Mouse (Mus musculus) limb, embryonic 12.5 days (tissue): ENCODE data around the gene Ddx39b. TPM values are rescaled to one million over a fixed set of nuclear protein-coding genes. Genes with fewer than 3 reads are reported as not detected.
"Not testable (repeated sequence)": the region's sequence is repeated elsewhere in the genome, so short reads cannot be mapped to it uniquely, and the experiment has no call there.

Source experiments
- ATAC-seq: fragments of 200-750 bp; cut with Nextera tagmentation; 2 replicates; pipeline ENCODE4 v1.8.0; 2017; ENCODE audit warnings: low read depth, moderate TSS enrichment; ENCODE audit not compliant: insufficient number of reproducible peaks, insufficient read depth, low FRiP score, low TSS enrichment
- H3K27ac ChIP-seq: fragments of 300-500 bp; sonication (generic); 2 replicates; pipeline ENCODE4 v1.5.1; 2016; ENCODE audit warnings: mild to moderate bottlenecking, moderate library complexity
- H3K27me3 ChIP-seq: fragments of 300-500 bp; sonication (generic); 2 replicates; pipeline ENCODE4 v1.6.1; 2016; ENCODE audit warnings: mild to moderate bottlenecking, moderate library complexity
- H3K36me3 ChIP-seq: fragments of 300-500 bp; sonication (generic); 2 replicates; pipeline ENCODE4 v1.6.1; 2016; ENCODE audit warnings: mild to moderate bottlenecking, moderate library complexity
- H3K4me1 ChIP-seq: fragments of 300-500 bp; sonication (generic); replicated peaks from 2 replicates; pipeline ENCODE4 v1.6.1; 2016
- H3K4me2 ChIP-seq: fragments of 300-500 bp; sonication (generic); 2 replicates; pipeline ENCODE4 v1.6.1; 2016; ENCODE audit warnings: mild to moderate bottlenecking, moderate library complexity
- H3K4me3 ChIP-seq: fragments of 300-500 bp; sonication (generic); replicated peaks from 2 replicates; pipeline ENCODE4 v1.5.1; 2016; ENCODE audit warnings: mild to moderate bottlenecking
- H3K9ac ChIP-seq: fragments of 300-500 bp; sonication (generic); replicated peaks from 2 replicates; pipeline ENCODE4 v1.6.1; 2016; ENCODE audit warnings: mild to moderate bottlenecking, moderate library complexity
- H3K9me3 ChIP-seq: fragments of 300-500 bp; sonication (generic); 2 replicates; pipeline ENCODE4 v1.6.1; 2016; ENCODE audit warnings: mild to moderate bottlenecking, moderate library complexity
- WGBS: fragments of 180-500 bp; shearing (Covaris S2); methylation state at CpG from one replicate; pipeline ENCODE4 v1.1.7; 2016; 5-methylcytosine and 5-hydroxymethylcytosine counted together
- polyA plus RNA-seq: library from polyadenylated mRNA; unstranded; fragments of >200 nt; fragmentation: Nextera tagmentation; extraction: Ambion mirVana; gene quantifications from 2 replicates; pipeline ENCODE4 v1.2.1, GENCODE M21; 2016

The Ddx39b gene
- polyA plus RNA-seq, 1 experiment from 2014 or later = 638 TPM

- H3K9ac ChIP-seq = no peak within 1 kb of the TSS
- peaks cover 48% of the 10 kb centered on the region for H3K36me3 ChIP-seq
- H3K4me1 ChIP-seq = no peaks in the 10 kb centered on the region
- H3K4me3 ChIP-seq = no peak within 1 kb of the TSS
- no peak within 1 kb of the TSS for H3K4me2 ChIP-seq
- no peaks in the 10 kb centered on the region for H3K9me3 ChIP-seq
- H3K27ac ChIP-seq = no peak within 1 kb of the TSS
- WGBS = 84% methylated on average over 28 of the region's 28 CpGs
- no peaks in the 10 kb centered on the region for H3K27me3 ChIP-seq
- no peak for ATAC-seq
Measured at GRCm38 (mm10) chr17:35220156-35220952, 21.2 kb upstream of the Ddx39b start, which contains the start of gene Gm16181. Gm16181 (plus strand) TSS chr17:35220834.

DNA sequence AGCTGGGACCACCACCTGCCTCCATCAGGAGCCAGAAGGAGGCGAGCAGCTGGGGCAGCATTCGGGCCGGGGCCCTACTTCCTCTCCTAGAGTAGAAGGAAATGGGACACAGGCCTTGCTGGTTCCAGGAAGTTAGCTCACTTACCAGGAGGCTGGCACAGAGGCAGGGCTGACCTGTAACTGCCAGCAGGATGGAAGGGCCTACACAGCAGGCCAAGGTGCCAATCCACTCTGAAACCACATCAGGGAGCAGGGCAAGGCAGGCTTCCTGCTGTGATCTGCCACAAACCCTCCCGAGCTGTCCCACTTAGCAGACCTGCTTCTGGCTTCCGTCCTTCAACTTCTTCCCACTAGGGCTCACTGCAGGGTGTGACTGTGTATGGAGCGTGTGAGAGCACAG, 19.2 kb upstream of the Ddx39b start:
- H3K27me3 ChIP-seq = no peaks in the 10 kb centered on the region

DNA sequence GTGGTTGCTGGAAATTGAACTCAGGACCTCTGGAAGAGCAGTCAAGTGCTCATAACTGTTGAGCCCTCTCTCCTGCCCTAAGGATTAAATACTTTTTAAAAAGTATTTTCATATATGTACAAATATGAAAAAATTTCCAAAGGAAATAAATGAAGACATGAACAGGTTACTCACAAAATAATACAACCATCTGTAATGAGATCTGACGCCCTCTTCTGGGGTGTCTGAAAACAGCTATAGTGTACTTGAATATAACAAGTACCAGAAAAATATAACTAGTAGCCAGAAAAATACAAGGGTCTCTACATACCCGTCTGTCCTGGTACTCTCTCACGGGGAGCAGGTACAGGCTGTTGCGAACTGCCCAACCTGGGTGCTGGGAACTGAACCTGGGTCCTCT, 16.9 kb upstream of the Ddx39b start:
- Histone ChIP-seq H3K4me1 (no peaks in the 10 kb centered on the region), H3K9ac (no peak overlapping the region), H3K27me3 (no peaks in the 10 kb centered on the region), H3K4me3 (no peak overlapping the region), H3K9me3 (no peaks in the 10 kb centered on the region), H3K27ac (no peak overlapping the region), H3K4me2 (no peak overlapping the region), H3K36me3 (peaks cover 83% of the 10 kb centered on the region)
- 94% methylated on average over 4 of the region's 4 CpGs for WGBS
- no peak for ATAC-seq

More for the DNA sequence above, 19.2 kb upstream of the Ddx39b start:
- no peak for ATAC-seq
- Histone ChIP-seq H3K4me2 (no peak overlapping the region), H3K9me3 (no peaks in the 10 kb centered on the region), H3K27ac (no peak overlapping the region), H3K9ac (no peak overlapping the region; the same call in 1 of the 2 replicates), H3K36me3 (peaks cover 68% of the 10 kb centered on the region), H3K4me3 (no peak overlapping the region), H3K4me1 (no peaks in the 10 kb centered on the region)
- WGBS = 77% methylated on average over 6 of the region's 6 CpGs

DNA sequence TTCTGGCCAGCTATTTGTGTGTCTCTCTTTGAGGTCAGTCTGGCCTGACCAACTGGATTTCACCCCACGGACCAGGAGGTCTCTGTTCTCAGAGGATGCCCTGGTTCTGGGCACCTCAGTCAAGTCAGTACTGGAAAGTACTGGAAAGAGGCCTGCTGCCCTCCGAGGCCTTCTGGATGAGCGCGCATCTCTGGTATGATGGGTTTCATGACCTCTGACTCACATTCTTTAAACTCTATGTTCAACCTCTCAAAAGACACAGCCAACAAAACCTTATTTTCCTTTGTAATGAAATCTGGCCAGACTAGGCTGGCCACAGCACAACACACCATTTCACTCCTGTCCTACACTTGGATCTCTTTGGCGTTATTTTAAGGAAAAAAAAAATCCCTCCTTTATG, 16.1 kb upstream of the Ddx39b start:
- Histone ChIP-seq H3K9me3 (no peaks in the 10 kb centered on the region), H3K27me3 (no peaks in the 10 kb centered on the region), H3K4me2 (no peak overlapping the region), H3K4me1 (no peaks in the 10 kb centered on the region), H3K36me3 (peaks cover 83% of the 10 kb centered on the region), H3K27ac (no peak overlapping the region), H3K4me3 (no peak overlapping the region), H3K9ac (no peak overlapping the region)
- 92% methylated on average over 5 of the region's 5 CpGs for WGBS
- no peak for ATAC-seq

DNA sequence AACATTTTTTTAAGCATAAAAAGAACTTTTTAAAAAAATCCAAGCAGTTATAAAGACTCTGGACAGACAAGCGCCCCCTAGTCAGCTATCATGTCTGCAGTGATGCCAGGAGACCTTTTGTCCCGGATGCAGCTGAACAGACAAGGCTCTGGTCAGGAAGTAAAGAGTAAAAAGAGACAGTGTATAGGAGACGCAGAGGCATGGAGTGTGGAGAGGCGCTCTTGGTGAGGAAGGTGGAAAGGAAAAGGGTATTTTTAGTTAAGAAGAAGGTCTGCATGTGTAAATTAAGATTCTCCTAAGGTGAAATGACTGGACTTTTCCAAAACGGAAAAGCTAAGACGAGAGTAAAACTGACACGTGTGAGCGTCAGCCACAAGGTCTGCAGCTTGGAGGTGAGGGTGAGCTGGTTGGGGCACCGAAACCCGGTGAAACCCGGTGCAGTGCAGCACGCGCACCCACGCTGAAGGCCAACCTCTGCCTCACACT, 14.9 kb upstream of the Ddx39b start:
- Histone ChIP-seq H3K4me2 (no peak overlapping the region), H3K27me3 (no peaks in the 10 kb centered on the region), H3K9me3 (no peaks in the 10 kb centered on the region), H3K36me3 (peaks cover 83% of the 10 kb centered on the region), H3K4me1 (no peaks in the 10 kb centered on the region), H3K4me3 (no peak overlapping the region), H3K27ac (no peak overlapping the region), H3K9ac (no peak overlapping the region)
- no peak for ATAC-seq
- 89% methylated on average over 14 of the region's 14 CpGs for WGBS

GRCm38 (mm10) chr17:35231022-35231421, 10.5 kb upstream of the Ddx39b start:
- no peak overlapping the region for H3K9ac ChIP-seq
- H3K4me3 ChIP-seq = no peak overlapping the region
- peaks cover 61% of the 10 kb centered on the region for H3K36me3 ChIP-seq
- H3K4me2 ChIP-seq = no peak overlapping the region
- H3K9me3 ChIP-seq = no peaks in the 10 kb centered on the region
- ATAC-seq = no peak
- WGBS = 92% methylated on average over 10 of the region's 10 CpGs
- H3K4me1 ChIP-seq = peaks cover 16% of the 10 kb centered on the region
- no peaks in the 10 kb centered on the region for H3K27me3 ChIP-seq
- H3K27ac ChIP-seq = no peak overlapping the region

- Histone ChIP-seq H3K4me3 (no peak overlapping the region; the same call in 1 of the 2 replicates), H3K36me3 (peaks cover 51% of the 10 kb centered on the region), H3K9me3 (no peaks in the 10 kb centered on the region), H3K27me3 (no peaks in the 10 kb centered on the region), H3K27ac (no peak overlapping the region), H3K4me2 (peak overlapping the region; percentile 16; the same call in 1 of the 2 replicates), H3K4me1 (peaks cover 20% of the 10 kb centered on the region), H3K9ac (no peak overlapping the region; the same call in 1 of the 2 replicates)
- 17% methylated on average over 12 of the region's 12 CpGs for WGBS
- no peak for ATAC-seq
Measured at GRCm38 (mm10) chr17:35232043-35232442, 9.5 kb upstream of the Ddx39b start.

- no peaks in the 10 kb centered on the region for H3K27me3 ChIP-seq
- H3K9me3 ChIP-seq = no peaks in the 10 kb centered on the region
- WGBS = 83% methylated on average over 5 of the region's 5 CpGs
- H3K4me1 ChIP-seq = peaks cover 20% of the 10 kb centered on the region
- no peak overlapping the region; the same call in 1 of the 2 replicates for H3K9ac ChIP-seq
- H3K27ac ChIP-seq = peak overlapping the region; percentile 83; the same call in 1 of the 2 replicates
- no peak overlapping the region for H3K4me2 ChIP-seq
- H3K4me3 ChIP-seq = no peak overlapping the region
- no peak for ATAC-seq
- H3K36me3 ChIP-seq = peaks cover 48% of the 10 kb centered on the region
Measured at GRCm38 (mm10) chr17:35232659-35233058, 8.9 kb upstream of the Ddx39b start.

DNA sequence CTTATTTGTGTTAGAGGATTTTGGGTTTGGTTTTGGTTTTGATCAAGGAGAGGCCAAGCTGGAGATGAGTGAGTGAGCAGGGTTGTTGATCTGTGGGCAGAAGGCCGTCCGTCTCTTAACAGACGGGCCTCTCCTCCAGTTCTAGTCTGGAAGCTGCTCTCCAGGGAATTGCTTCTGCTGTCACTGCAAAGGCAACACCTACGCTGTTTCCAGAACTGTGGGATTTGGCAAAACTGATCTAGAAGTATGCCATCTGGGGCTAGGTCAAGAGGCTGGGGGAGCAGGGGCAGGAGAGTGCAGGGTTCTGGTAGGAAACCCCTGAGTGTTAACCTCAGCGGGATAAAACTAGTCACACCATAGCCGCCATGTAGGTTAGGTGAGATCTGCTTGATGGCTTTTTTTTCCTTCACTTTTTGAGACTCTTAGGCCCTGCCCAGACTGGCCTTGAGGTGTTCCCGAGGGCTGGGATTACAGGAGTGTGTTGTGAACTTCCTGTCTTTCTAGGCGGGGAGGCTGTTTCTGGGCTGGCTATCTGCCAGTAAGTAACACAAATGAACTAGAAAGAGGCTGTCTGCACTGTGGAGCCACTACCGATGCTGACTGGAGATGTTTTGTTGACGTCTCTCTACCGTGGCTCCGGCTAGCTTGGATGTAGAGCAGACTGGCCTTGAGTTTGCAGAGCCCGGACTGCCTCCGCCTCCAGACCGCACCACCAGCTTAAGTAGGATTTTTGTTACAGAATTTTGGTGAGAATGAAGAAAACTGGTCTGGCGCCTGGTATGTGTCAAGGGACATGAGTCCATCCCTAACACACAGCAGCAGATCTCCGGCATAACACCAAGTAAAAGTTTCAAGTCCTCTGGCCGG, 8.2 kb upstream of the Ddx39b start, which contains the start of gene Atp6v1g2:
Gene Atp6v1g2, plus strand, starts transcription at position 547 of the 867 bp plus-strand sequence.
- H3K9ac ChIP-seq = peak within 1 kb of the TSS; percentile 89; the same call in 1 of the 2 replicates
- peak within 1 kb of the TSS; percentile 97 for H3K27ac ChIP-seq
- H3K9me3 ChIP-seq = no peaks in the 10 kb centered on the region
- 80% methylated on average over 18 of the region's 18 CpGs for WGBS
- peak within 1 kb of the TSS; percentile 84 for H3K4me2 ChIP-seq
- ATAC-seq = no peak; the same call in 1 of the 2 replicates
- H3K4me3 ChIP-seq = peak within 1 kb of the TSS; percentile 65
- H3K27me3 ChIP-seq = no peaks in the 10 kb centered on the region
- H3K4me1 ChIP-seq = peaks cover 20% of the 10 kb centered on the region
- peaks cover 41% of the 10 kb centered on the region for H3K36me3 ChIP-seq

DNA sequence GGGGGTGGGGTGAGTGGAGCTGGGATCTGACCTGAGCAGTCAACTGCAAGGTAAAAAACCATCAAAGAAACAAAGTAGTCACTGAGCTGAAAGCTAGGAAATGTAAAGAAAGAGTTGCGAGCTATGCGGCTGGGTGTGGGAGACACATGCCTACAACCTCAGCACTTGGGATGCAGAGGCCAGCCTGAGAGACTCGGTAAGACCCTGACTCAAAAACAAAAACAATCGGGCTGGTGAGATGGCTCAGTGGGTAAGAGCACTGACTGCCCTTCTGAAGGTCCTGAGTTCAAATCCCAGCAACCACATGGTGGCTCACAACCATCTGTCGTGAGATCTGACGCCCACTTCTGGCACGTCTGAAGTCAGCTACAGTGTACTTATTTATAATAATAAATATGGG, 7.5 kb upstream of the Ddx39b start:
- H3K9ac ChIP-seq, H3K27me3 ChIP-seq, H3K9me3 ChIP-seq, ATAC-seq: not testable (repeated sequence)
- Histone ChIP-seq H3K36me3 (peaks cover 33% of the 10 kb centered on the region), H3K27ac (peak overlapping the region; percentile 83; the same call in 1 of the 2 replicates), H3K4me2 (peak overlapping the region; percentile 84), H3K4me3 (peak overlapping the region; percentile 65), H3K4me1 (peaks cover 20% of the 10 kb centered on the region)
- WGBS = 92% methylated on average over 7 of the region's 7 CpGs

DNA sequence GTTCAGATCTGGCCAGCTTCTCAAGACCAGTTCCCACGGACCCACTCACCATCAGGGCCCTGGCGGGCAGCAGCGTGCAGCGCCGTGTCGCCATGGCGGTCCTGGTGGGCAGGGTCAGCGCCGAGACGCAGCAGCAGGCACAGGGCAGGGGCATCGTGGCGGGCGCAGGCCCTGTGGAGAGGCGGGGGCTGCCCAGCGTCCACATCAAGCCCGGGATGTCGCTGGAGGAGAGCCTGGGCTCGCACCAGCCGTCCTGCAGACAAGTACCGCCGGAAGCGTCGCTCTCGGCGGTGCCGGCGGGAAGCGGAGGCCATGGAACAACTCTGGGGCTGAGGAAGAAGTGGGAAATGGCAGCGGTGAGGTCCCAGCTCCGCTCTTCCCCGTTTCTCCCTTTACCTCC, 6.6 kb upstream of the Ddx39b start:
- Histone ChIP-seq H3K27me3 (no peaks in the 10 kb centered on the region), H3K4me2 (peak overlapping the region; percentile 84), H3K36me3 (peaks cover 25% of the 10 kb centered on the region), H3K9ac (peak overlapping the region; percentile 89), H3K4me3 (peak overlapping the region; percentile 65), H3K9me3 (no peaks in the 10 kb centered on the region), H3K27ac (peak overlapping the region; percentile 97), H3K4me1 (peaks cover 20% of the 10 kb centered on the region)
- 12% methylated on average over 31 of the region's 31 CpGs for WGBS
- no peak for ATAC-seq
